Mouse (Mus musculus) midbrain, embryonic 12.5 days (tissue): ENCODE data around the gene Trim39. TPM values are rescaled to one million over a fixed set of nuclear protein-coding genes. Genes with fewer than 3 reads are reported as not detected.
A peak's percentile ranks its signal among the peaks of the same experiment; 100 is the strongest.
"Not testable (repeated sequence)": the region's sequence is repeated elsewhere in the genome, so short reads cannot be mapped to it uniquely, and the experiment has no call there.

Experiments
- ATAC-seq: fragments of 200-750 bp; cut with Nextera tagmentation; 2 replicates; pipeline ENCODE4 v1.8.0; 2017; ENCODE audit warnings: low read depth, moderate TSS enrichment, moderate library complexity; ENCODE audit not compliant: low FRiP score
- H3K27ac ChIP-seq: fragments of 300-500 bp; sonication (generic); replicated peaks from 2 replicates; pipeline ENCODE4 v1.5.1; 2016; ENCODE audit warnings: mild to moderate bottlenecking
- H3K27me3 ChIP-seq: fragments of 300-500 bp; sonication (generic); 2 replicates; pipeline ENCODE4 v1.6.1; 2016; ENCODE audit warnings: mild to moderate bottlenecking
- H3K36me3 ChIP-seq: fragments of 300-500 bp; sonication (generic); 2 replicates; pipeline ENCODE4 v1.6.1; 2016
- H3K4me1 ChIP-seq: fragments of 300-500 bp; sonication (generic); 2 replicates; pipeline ENCODE4 v1.6.1; 2016
- H3K4me2 ChIP-seq: fragments of 300-500 bp; sonication (generic); replicated peaks from 2 replicates; pipeline ENCODE4 v1.6.1; 2016; ENCODE audit warnings: mild to moderate bottlenecking, moderate library complexity
- H3K4me3 ChIP-seq: fragments of 300-500 bp; sonication (generic); 2 replicates; pipeline ENCODE4 v1.5.1; 2016; ENCODE audit warnings: mild to moderate bottlenecking
- H3K9ac ChIP-seq: fragments of 300-500 bp; sonication (generic); replicated peaks from 2 replicates; pipeline ENCODE4 v1.6.1; 2016; ENCODE audit warnings: mild to moderate bottlenecking, moderate library complexity
- H3K9me3 ChIP-seq: fragments of 300-500 bp; sonication (generic); 2 replicates; pipeline ENCODE4 v1.6.1; 2016; ENCODE audit warnings: mild to moderate bottlenecking
- WGBS: fragments of 180-500 bp; shearing (Covaris S2); methylation state at CpG from one replicate; pipeline ENCODE4 v1.1.7; 2016; 5-methylcytosine and 5-hydroxymethylcytosine counted together
- polyA plus RNA-seq: library from polyadenylated mRNA; unstranded; fragments of >200 nt; fragmentation: Nextera tagmentation; extraction: Ambion mirVana; gene quantifications from 2 replicates; pipeline ENCODE4 v1.2.1, GENCODE M21; 2016

The Trim39 gene
- 27.4 and 27.6 TPM in 2 replicates for polyA plus RNA-seq

GRCm38 (mm10) chr17:36271586-36272256 lies at the start of gene Trim39:
Gene Trim39 (minus strand): TSS chr17:36272247.
- H3K27ac ChIP-seq = peak within 1 kb of the TSS; percentile 94
- no peaks in the 10 kb centered on the region for H3K27me3 ChIP-seq
- no peaks in the 10 kb centered on the region for H3K9me3 ChIP-seq
- peak; percentile 86 for ATAC-seq
- peak within 1 kb of the TSS; percentile 92 for H3K9ac ChIP-seq
- peaks cover 40% of the 10 kb centered on the region for H3K36me3 ChIP-seq
- 2% methylated on average over 35 of the region's 43 CpGs for WGBS
- H3K4me2 ChIP-seq = peak within 1 kb of the TSS; percentile 91
- peaks cover 29% of the 10 kb centered on the region for H3K4me1 ChIP-seq
- H3K4me3 ChIP-seq = peak within 1 kb of the TSS; percentile 95

DNA sequence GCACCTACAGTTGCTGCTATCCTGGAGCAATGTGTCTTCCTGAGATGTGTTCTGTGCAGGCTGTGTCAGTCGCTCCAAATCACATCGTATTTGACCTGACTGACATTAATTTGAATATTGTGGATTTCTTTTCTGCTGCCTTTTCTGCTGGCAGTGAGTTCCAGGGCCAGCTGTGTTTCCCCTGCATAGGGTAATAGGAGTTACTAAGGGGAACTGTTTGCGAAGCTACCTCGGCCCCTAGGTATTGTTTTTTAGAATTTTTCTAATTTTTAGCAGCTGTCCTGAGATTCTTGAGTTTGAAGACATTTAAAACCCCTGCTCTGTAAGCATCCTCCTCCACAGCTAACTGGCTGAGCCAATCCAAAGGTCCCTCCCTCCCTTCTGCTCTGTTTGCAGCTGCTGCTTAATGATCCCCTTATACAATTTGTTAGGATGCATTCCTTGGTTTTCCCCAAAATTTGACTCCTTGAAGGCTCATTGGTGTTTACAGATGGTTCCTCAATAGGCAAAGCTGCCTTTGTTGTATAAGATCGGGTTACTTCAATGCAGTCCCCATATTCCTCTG lies 43.7 kb upstream of the Trim39 start:
- Histone ChIP-seq H3K4me3 (peak overlapping the region; percentile 54), H3K36me3 (no peaks in the 10 kb centered on the region), H3K4me2 (peak overlapping the region; percentile 68), H3K9ac (peak overlapping the region; percentile 65), H3K27me3 (no peaks in the 10 kb centered on the region), H3K9me3 (no peaks in the 10 kb centered on the region), H3K4me1 (peaks cover 4% of the 10 kb centered on the region; the same call in 1 of the 2 replicates), H3K27ac (peak overlapping the region; percentile 82)
- 32% methylated on average over 5 of the region's 5 CpGs for WGBS
- ATAC-seq = peak; percentile 59

DNA sequence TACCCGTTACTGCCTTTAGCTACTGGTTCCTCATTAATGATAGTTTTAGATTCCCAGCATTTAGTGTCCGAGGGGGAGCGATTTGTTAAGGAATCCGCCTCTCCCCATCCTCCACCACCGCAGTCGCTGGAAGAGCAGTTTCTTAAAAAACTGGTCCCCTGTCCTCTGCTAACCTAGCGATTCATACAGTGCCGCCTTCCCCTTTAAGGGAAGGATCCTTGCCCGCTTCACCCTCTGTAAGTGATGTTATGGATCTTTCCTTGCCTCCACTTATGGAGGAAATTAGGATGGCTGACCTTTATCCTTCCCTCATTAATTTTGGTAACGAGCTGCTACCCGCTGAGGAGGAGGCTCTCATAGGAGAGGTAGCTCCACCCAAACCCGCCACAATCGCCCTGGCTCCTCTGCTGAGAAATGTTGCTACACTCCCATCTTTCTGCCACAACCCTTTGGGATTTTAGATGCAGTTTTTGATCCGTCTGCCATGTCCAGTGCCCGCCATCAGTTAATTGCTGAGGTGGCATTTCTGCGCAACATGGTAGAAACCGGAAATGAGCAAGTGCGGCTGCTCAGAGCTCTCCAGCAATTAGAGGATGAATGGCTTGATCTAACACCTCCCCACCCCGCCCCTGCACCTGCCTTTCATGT lies 43.1 kb upstream of the Trim39 start:
- 0% methylated on average over 19 of the region's 19 CpGs for WGBS
- Histone ChIP-seq H3K4me1 (peaks cover 4% of the 10 kb centered on the region; the same call in 1 of the 2 replicates), H3K27me3 (no peaks in the 10 kb centered on the region), H3K36me3 (no peaks in the 10 kb centered on the region), H3K27ac (peak overlapping the region; percentile 82), H3K9ac (peak overlapping the region; percentile 65), H3K9me3 (no peaks in the 10 kb centered on the region), H3K4me2 (peak overlapping the region; percentile 68), H3K4me3 (peak overlapping the region; percentile 54)
- peak; percentile 83 for ATAC-seq

- peak; percentile 59 for ATAC-seq
- Histone ChIP-seq H3K27ac (peak overlapping the region; percentile 82; the same call in 1 of the 2 replicates), H3K9ac (peak overlapping the region; percentile 65), H3K36me3 (no peaks in the 10 kb centered on the region), H3K27me3 (no peaks in the 10 kb centered on the region), H3K4me3 (peak overlapping the region; percentile 54), H3K4me2 (peak overlapping the region; percentile 68), H3K9me3 (no peaks in the 10 kb centered on the region), H3K4me1 (peaks cover 4% of the 10 kb centered on the region; the same call in 1 of the 2 replicates)
- WGBS = 2% methylated on average over 9 of the region's 9 CpGs
These were observed 42.5 kb upstream of the Trim39 start for GRCm38 (mm10) chr17:36314511-36314910.

DNA sequence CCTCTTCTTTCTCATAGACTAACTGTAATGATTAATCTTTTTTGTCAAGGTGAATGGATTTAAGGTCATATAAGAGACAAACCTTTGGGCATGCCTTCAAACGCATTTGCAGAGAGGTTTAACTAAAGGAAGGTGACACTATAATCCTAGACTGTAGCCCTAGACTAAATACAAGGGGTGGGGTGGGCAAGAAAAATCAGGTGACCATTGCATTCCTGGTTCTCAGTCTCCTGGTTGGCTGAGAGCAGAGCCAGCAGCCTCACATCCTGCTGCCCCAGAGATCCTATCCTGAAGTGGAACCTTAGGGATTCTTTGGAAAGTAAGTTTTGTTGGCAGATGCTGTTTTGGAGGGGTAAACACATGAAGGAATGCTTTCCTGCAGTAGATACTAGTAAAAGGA lies 37.2 kb upstream of the Trim39 start:
- Histone ChIP-seq H3K4me1 (no peaks in the 10 kb centered on the region), H3K27me3 (no peaks in the 10 kb centered on the region), H3K4me3 (no peak overlapping the region), H3K36me3 (no peaks in the 10 kb centered on the region), H3K9ac (no peak overlapping the region), H3K9me3 (no peaks in the 10 kb centered on the region), H3K27ac (no peak overlapping the region), H3K4me2 (no peak overlapping the region)
- 24% methylated on average over 1 of the region's 1 CpGs for WGBS
- no peak for ATAC-seq

- H3K9ac ChIP-seq, H3K36me3 ChIP-seq, H3K27ac ChIP-seq, H3K27me3 ChIP-seq, H3K9me3 ChIP-seq, H3K4me1 ChIP-seq, H3K4me2 ChIP-seq, H3K4me3 ChIP-seq: not testable (repeated sequence)
- WGBS = under 1% methylated on average over 3 of the region's 3 CpGs
- ATAC-seq = peak; percentile 47; the same call in 1 of the 2 replicates
These were observed 36.8 kb upstream of the Trim39 start for GRCm38 (mm10) chr17:36308855-36309254.

- no peak within 1 kb of the TSS for H3K9ac ChIP-seq
- H3K36me3 ChIP-seq = peaks cover 13% of the 10 kb centered on the region
- no peak within 1 kb of the TSS for H3K4me2 ChIP-seq
- 93% methylated on average over 2 of the region's 2 CpGs for WGBS
- H3K9me3 ChIP-seq = peaks cover 9% of the 10 kb centered on the region
- no peaks in the 10 kb centered on the region for H3K27me3 ChIP-seq
- H3K4me1 ChIP-seq = no peaks in the 10 kb centered on the region
- no peak for ATAC-seq
- H3K27ac ChIP-seq = no peak within 1 kb of the TSS
- no peak within 1 kb of the TSS for H3K4me3 ChIP-seq
These were observed 14.3 kb upstream of the Trim39 start, which contains the start of gene H2-M10.2 for GRCm38 (mm10) chr17:36286390-36286789. Gene H2-M10.2 (minus strand): TSS chr17:36286490.

- Histone ChIP-seq H3K27me3 (no peaks in the 10 kb centered on the region), H3K9me3 (peaks cover 9% of the 10 kb centered on the region), H3K36me3 (peaks cover 36% of the 10 kb centered on the region), H3K9ac (no peak overlapping the region), H3K4me3 (no peak overlapping the region), H3K4me2 (no peak overlapping the region), H3K27ac (no peak overlapping the region), H3K4me1 (no peaks in the 10 kb centered on the region)
- WGBS = 97% methylated on average over 4 of the region's 4 CpGs
- no peak for ATAC-seq
These were observed 9.6 kb upstream of the Trim39 start for GRCm38 (mm10) chr17:36281521-36282245.

- no peaks in the 10 kb centered on the region for H3K9me3 ChIP-seq
- no peak for ATAC-seq
- peaks cover 28% of the 10 kb centered on the region for H3K4me1 ChIP-seq
- H3K36me3 ChIP-seq = peaks cover 29% of the 10 kb centered on the region
- 94% methylated on average over 4 of the region's 4 CpGs for WGBS
- no peak overlapping the region for H3K4me3 ChIP-seq
- no peak overlapping the region for H3K27ac ChIP-seq
- H3K4me2 ChIP-seq = no peak overlapping the region
- no peaks in the 10 kb centered on the region for H3K27me3 ChIP-seq
- no peak overlapping the region for H3K9ac ChIP-seq
These were observed 2.7 kb upstream of the Trim39 start for GRCm38 (mm10) chr17:36274776-36275175.

DNA sequence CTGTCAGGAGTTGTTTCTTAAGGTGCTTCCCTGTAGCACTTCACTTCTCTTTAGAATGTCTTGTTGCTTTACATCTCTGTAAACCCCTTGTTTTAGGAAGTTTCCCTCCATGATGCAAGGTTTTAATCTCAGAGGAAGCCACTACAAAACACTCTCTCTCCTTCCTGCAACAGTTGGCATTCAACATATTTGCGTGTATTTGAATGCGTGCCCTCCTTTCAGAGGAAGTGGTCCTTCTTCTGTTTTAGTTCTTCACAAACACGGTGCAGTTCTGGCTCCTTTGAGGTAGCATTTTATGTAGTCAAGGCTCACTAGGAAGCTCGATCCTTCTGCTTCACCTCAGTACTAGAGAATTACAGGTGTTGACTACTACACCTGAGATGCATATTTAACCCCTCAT lies 1.7 kb upstream of the Trim39 start:
- H3K9me3 ChIP-seq = no peaks in the 10 kb centered on the region
- H3K9ac ChIP-seq = no peak overlapping the region
- H3K27me3 ChIP-seq = no peaks in the 10 kb centered on the region
- H3K4me2 ChIP-seq = no peak overlapping the region; the same call in 1 of the 2 replicates
- no peak for ATAC-seq
- no peak overlapping the region for H3K4me3 ChIP-seq
- H3K36me3 ChIP-seq = peaks cover 27% of the 10 kb centered on the region
- H3K4me1 ChIP-seq = peaks cover 29% of the 10 kb centered on the region
- no peak overlapping the region for H3K27ac ChIP-seq
- 96% methylated on average over 4 of the region's 4 CpGs for WGBS

- peak overlapping the region; percentile 92 for H3K9ac ChIP-seq
- peaks cover 33% of the 10 kb centered on the region for H3K36me3 ChIP-seq
- H3K4me1 ChIP-seq = peaks cover 29% of the 10 kb centered on the region
- 86% methylated on average over 9 of the region's 9 CpGs for WGBS
- ATAC-seq = no peak
- no peaks in the 10 kb centered on the region for H3K27me3 ChIP-seq
- H3K4me3 ChIP-seq = peak overlapping the region; percentile 95
- H3K27ac ChIP-seq = no peak overlapping the region
- H3K4me2 ChIP-seq = peak overlapping the region; percentile 91
- H3K9me3 ChIP-seq = no peaks in the 10 kb centered on the region
These were observed 758 bp upstream of the Trim39 start for GRCm38 (mm10) chr17:36272643-36273366.
